Mouse (Mus musculus) cortical plate, adult 2 months (tissue): Measurements from ENCODE around the gene Tmem185b.

Experiments used
- CTCF ChIP-seq: fragments of 200-500 bp; IDR thresholded peaks from 2 replicates; pipeline ENCODE4 v1.5.1; 2011; ENCODE audit warnings: mild to moderate bottlenecking, control low read depth, low read length; ENCODE audit not compliant: insufficient read depth; ENCODE audit errors: extremely low read depth
- POLR2A ChIP-seq: fragments of 200-500 bp; IDR thresholded peaks from 2 replicates; pipeline ENCODE4 v1.6.1; 2011; ENCODE audit warnings: mild to moderate bottlenecking, low read length, control low read depth; ENCODE audit not compliant: insufficient read depth; ENCODE audit errors: extremely low read depth

DNA sequence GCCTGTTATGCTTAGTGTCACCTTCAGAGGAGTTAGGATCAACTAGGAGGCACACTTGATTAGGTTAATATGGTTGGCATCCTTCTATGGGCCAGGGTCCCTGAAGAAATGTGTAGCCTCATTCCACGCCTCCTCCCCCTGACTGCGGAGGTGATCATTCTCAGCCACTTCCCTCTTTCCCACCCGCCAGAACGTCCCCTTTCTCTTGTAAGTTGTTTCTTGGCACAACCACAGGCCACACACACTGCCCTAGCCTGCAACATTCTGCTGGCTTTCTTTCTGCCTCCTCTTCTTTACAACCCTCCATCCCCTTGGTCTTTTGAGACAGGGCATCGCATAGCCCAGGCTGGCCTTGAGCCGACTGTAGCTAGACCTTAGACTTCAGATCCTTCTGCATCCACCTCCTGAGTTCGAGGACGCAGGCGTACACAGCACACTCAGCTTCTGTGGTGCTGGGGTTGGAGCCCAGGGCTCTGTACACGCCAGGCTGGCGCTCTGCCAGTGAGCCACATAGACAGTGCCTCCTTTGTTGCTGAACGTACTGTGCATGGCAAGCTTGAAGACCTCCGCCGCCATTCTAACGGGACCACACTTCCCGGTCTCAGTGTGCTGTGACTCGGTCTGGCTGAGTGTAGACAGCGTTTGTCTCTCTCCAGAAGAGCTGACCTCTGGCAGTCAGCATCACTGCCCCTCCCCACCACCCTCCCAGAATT, 7.3 kb downstream of the Tmem185b start:
- TF ChIP-seq CTCF, result no peak
- no peak for TF ChIP-seq POLR2A
